Mouse (Mus musculus) liver, postnatal 0 days (tissue): ENCODE measurements at regions not wholly inside any gene's neighbourhood (a gene's known extent, or its start where the extent isn't known, plus 50 kb on each side); places are given as distances from the start of the nearest gene placed in this dataset.

Source experiments
- ATAC-seq: fragments of 200-750 bp; cut with Nextera tagmentation; 2 replicates; pipeline ENCODE4 v1.8.0; 2017; ENCODE audit warnings: mild to moderate bottlenecking, moderate library complexity
- DNase-seq: peaks from one replicate; pipeline ENCODE4 v3.0.0-alpha.2; 2016
- H3K27ac ChIP-seq: fragments of 300-500 bp; sonication (generic); 2 replicates; pipeline ENCODE4 v1.5.1; 2014; ENCODE audit warnings: antibody characterized with exemption, moderate library complexity, mild to moderate bottlenecking, low read depth
- H3K27me3 ChIP-seq: fragments of 300-500 bp; sonication (generic); 2 replicates; pipeline ENCODE4 v1.6.1; 2014; ENCODE audit warnings: low read length, control low read depth, mixed read lengths; ENCODE audit not compliant: insufficient read depth
- H3K36me3 ChIP-seq: fragments of 300-500 bp; sonication (generic); replicated peaks from 2 replicates; pipeline ENCODE4 v1.6.1; 2014; ENCODE audit warnings: mild to moderate bottlenecking, control low read depth, low read length, moderate library complexity, mixed read lengths; ENCODE audit not compliant: insufficient read depth
- H3K4me1 ChIP-seq: fragments of 300-500 bp; sonication (generic); 2 replicates; pipeline ENCODE4 v1.6.1; 2014; ENCODE audit warnings: antibody characterized with exemption, mild to moderate bottlenecking, control low read depth; ENCODE audit not compliant: insufficient read depth
- H3K4me2 ChIP-seq: fragments of 300-500 bp; sonication (generic); 2 replicates; pipeline ENCODE4 v1.6.1; 2014; ENCODE audit warnings: low read depth, mild to moderate bottlenecking, low read length, moderate library complexity, mixed read lengths
- H3K4me3 ChIP-seq: fragments of 300-500 bp; sonication (generic); 2 replicates; pipeline ENCODE4 v1.5.1; 2014; ENCODE audit warnings: low read depth, low read length
- H3K9ac ChIP-seq: fragments of 300-500 bp; sonication (generic); replicated peaks from 2 replicates; pipeline ENCODE4 v1.6.1; 2014; ENCODE audit warnings: mild to moderate bottlenecking, moderate library complexity
- H3K9me3 ChIP-seq: fragments of 300-500 bp; sonication (generic); 2 replicates; pipeline ENCODE4 v1.6.1; 2016; ENCODE audit warnings: mild to moderate bottlenecking, control low read depth, low read length, mixed read lengths
- CTCF ChIP-seq: sonication (generic); IDR thresholded peaks from 2 replicates; pipeline ENCODE4 v1.5.1; 2016; ENCODE audit warnings: antibody characterized with exemption, low read depth
- EP300 ChIP-seq: IDR thresholded peaks from 2 replicates; pipeline ENCODE4 v1.6.1; 2016; ENCODE audit warnings: antibody characterized with exemption, low read depth, mild to moderate bottlenecking
- WGBS: fragments of 180-500 bp; shearing (Covaris S2); extraction: QIAGEN DNeasy Blood & Tissue Kit; methylation state at CpG from one replicate; pipeline ENCODE4 v1.1.7; 2014; ENCODE audit not compliant: insufficient replicate concordance; 5-methylcytosine and 5-hydroxymethylcytosine counted together

- no peaks in the 10 kb centered on the region for H3K9me3 ChIP-seq
- H3K27ac ChIP-seq = no peak overlapping the region
- no peak overlapping the region for H3K4me2 ChIP-seq
- ATAC-seq (no peak), DNase-seq (no peak)
- no peak overlapping the region for H3K4me3 ChIP-seq
- H3K9ac ChIP-seq = no peak overlapping the region
- no peaks in the 10 kb centered on the region for H3K4me1 ChIP-seq
- TF ChIP-seq EP300 (no peak), CTCF (no peak)
- WGBS = 88% methylated on average over 1 of the region's 1 CpGs
- no peaks in the 10 kb centered on the region for H3K27me3 ChIP-seq
- no peaks in the 10 kb centered on the region for H3K36me3 ChIP-seq
These were observed 94.1 kb upstream of the Klf6 start for GRCm38 (mm10) chr13:5767202-5767601.

GRCm38 (mm10) chr13:5768699-5769098, 92.6 kb upstream of the Klf6 start:
- 73% methylated on average over 2 of the region's 2 CpGs for WGBS
- Histone ChIP-seq H3K4me2 (no peak overlapping the region), H3K4me1 (no peaks in the 10 kb centered on the region), H3K36me3 (no peaks in the 10 kb centered on the region), H3K4me3 (no peak overlapping the region), H3K27me3 (no peaks in the 10 kb centered on the region), H3K9ac (no peak overlapping the region), H3K9me3 (no peaks in the 10 kb centered on the region), H3K27ac (no peak overlapping the region)
- TF ChIP-seq CTCF = no peak
- no peak for TF ChIP-seq EP300
- ATAC-seq = no peak
- no peak for DNase-seq

- ATAC-seq = no peak
- no peak overlapping the region for H3K4me2 ChIP-seq
- no peaks in the 10 kb centered on the region for H3K36me3 ChIP-seq
- H3K27ac ChIP-seq = no peak overlapping the region
- H3K27me3 ChIP-seq = no peaks in the 10 kb centered on the region
- no peaks in the 10 kb centered on the region for H3K9me3 ChIP-seq
- no peaks in the 10 kb centered on the region for H3K4me1 ChIP-seq
- no peak overlapping the region for H3K9ac ChIP-seq
- WGBS = 63% methylated on average over 7 of the region's 7 CpGs
- H3K4me3 ChIP-seq = no peak overlapping the region
- TF ChIP-seq EP300 (no peak), CTCF (no peak)
- DNase-seq = no peak
These were observed 91.7 kb upstream of the Klf6 start for GRCm38 (mm10) chr13:5769283-5770260.

GRCm38 (mm10) chr13:5773811-5774210, 87.5 kb upstream of the Klf6 start:
- TF ChIP-seq CTCF (no peak), EP300 (no peak)
- DNase-seq = no peak
- Histone ChIP-seq H3K9me3 (no peaks in the 10 kb centered on the region), H3K27me3 (no peaks in the 10 kb centered on the region), H3K4me1 (no peaks in the 10 kb centered on the region), H3K36me3 (no peaks in the 10 kb centered on the region), H3K4me3 (no peak overlapping the region), H3K9ac (no peak overlapping the region), H3K27ac (no peak overlapping the region), H3K4me2 (no peak overlapping the region)
- ATAC-seq = no peak
- WGBS = 67% methylated on average over 3 of the region's 3 CpGs

- Histone ChIP-seq H3K4me1 (no peaks in the 10 kb centered on the region), H3K4me2 (no peak overlapping the region), H3K4me3 (no peak overlapping the region), H3K36me3 (no peaks in the 10 kb centered on the region), H3K27me3 (no peaks in the 10 kb centered on the region), H3K27ac (no peak overlapping the region), H3K9ac (no peak overlapping the region), H3K9me3 (no peaks in the 10 kb centered on the region)
- WGBS = 40% methylated on average over 5 of the region's 5 CpGs
- ATAC-seq = no peak
- no peak for TF ChIP-seq EP300
- TF ChIP-seq CTCF = no peak
- DNase-seq = no peak
These were observed 82.7 kb upstream of the Klf6 start for GRCm38 (mm10) chr13:5778443-5779171.

- no peak overlapping the region for H3K27ac ChIP-seq
- H3K9ac ChIP-seq = no peak overlapping the region
- H3K4me1 ChIP-seq = no peaks in the 10 kb centered on the region
- WGBS = 22% methylated on average over 4 of the region's 4 CpGs
- no peak overlapping the region for H3K4me2 ChIP-seq
- no peak for DNase-seq
- no peak for TF ChIP-seq CTCF
- no peak for TF ChIP-seq EP300
- no peak for ATAC-seq
- no peaks in the 10 kb centered on the region for H3K27me3 ChIP-seq
- no peaks in the 10 kb centered on the region for H3K36me3 ChIP-seq
- no peak overlapping the region for H3K4me3 ChIP-seq
- no peaks in the 10 kb centered on the region for H3K9me3 ChIP-seq
These were observed 81.9 kb upstream of the Klf6 start for GRCm38 (mm10) chr13:5779410-5779809.
